Mouse (Mus musculus) C2C12 (cell line): ENCODE data around the gene 1190007I07Rik.

Experiments
- CTCF ChIP-seq: IDR thresholded peaks from one replicate; pipeline ENCODE4 v1.5.1; 2011; ENCODE audit not compliant: control insufficient read depth, insufficient read depth, insufficient read length
- FOSL1 ChIP-seq: IDR thresholded peaks from one replicate; pipeline ENCODE4 v1.8.0; 2011; ENCODE audit warnings: mild to moderate bottlenecking, low read length; ENCODE audit not compliant: poor library complexity, insufficient read depth, severe bottlenecking
- MAX ChIP-seq: IDR thresholded peaks from one replicate; pipeline ENCODE4 v1.6.1; 2011; ENCODE audit warnings: mild to moderate bottlenecking, control low read depth

DNA sequence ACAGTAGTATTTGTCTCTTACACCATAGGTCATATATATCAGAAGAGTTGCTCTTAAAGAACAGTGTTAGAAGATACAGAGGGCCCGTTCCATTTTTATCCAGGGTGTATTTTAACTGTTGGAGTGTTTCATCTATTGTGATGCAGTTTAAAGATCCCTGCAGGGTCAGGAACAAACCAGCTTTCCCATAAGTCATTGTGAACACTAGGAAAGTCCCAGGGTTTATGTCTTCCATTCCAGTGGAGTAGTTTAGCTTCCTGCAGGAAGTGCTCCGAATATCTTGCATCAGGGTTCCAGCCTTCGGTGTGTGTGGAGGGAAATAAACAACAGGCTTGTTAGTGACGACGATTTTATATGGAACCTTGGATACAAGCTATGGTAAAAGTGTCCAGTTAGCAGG lies 28.2 kb upstream of the 1190007I07Rik start:
- TF ChIP-seq FOSL1, result no peak
- TF ChIP-seq CTCF, result no peak
- TF ChIP-seq MAX, result no peak
